Mouse (Mus musculus) heart, embryonic 13.5 days (tissue): ENCODE data around the gene Prss50. TPM values are rescaled to one million over a fixed set of nuclear protein-coding genes. Genes with fewer than 3 reads are reported as not detected.

Experiments
- ATAC-seq: fragments of 200-750 bp; cut with Nextera tagmentation; 2 replicates; pipeline ENCODE4 v1.8.0; 2017; ENCODE audit warnings: moderate TSS enrichment; ENCODE audit not compliant: insufficient number of reproducible peaks, low FRiP score, low TSS enrichment; ENCODE audit errors: extremely low read depth
- H3K27ac ChIP-seq: fragments of 300-500 bp; sonication (generic); replicated peaks from 2 replicates; pipeline ENCODE4 v1.5.1; 2015; ENCODE audit warnings: moderate library complexity, mild to moderate bottlenecking, inconsistent platforms
- H3K27me3 ChIP-seq: fragments of 300-500 bp; sonication (generic); replicated peaks from 2 replicates; pipeline ENCODE4 v1.6.1; 2015; ENCODE audit warnings: mild to moderate bottlenecking, inconsistent platforms
- H3K36me3 ChIP-seq: fragments of 300-500 bp; sonication (generic); 2 replicates; pipeline ENCODE4 v1.6.1; 2015; ENCODE audit warnings: mild to moderate bottlenecking, inconsistent platforms
- H3K4me1 ChIP-seq: fragments of 300-500 bp; sonication (generic); 2 replicates; pipeline ENCODE4 v1.6.1; 2015; ENCODE audit warnings: inconsistent platforms
- H3K4me2 ChIP-seq: fragments of 300-500 bp; sonication (generic); 2 replicates; pipeline ENCODE4 v1.6.1; 2015; ENCODE audit warnings: inconsistent platforms, mild to moderate bottlenecking, moderate library complexity
- H3K4me3 ChIP-seq: fragments of 300-500 bp; sonication (generic); 2 replicates; pipeline ENCODE4 v1.5.1; 2015; ENCODE audit warnings: moderate library complexity, mild to moderate bottlenecking, inconsistent platforms
- H3K9ac ChIP-seq: fragments of 300-500 bp; sonication (generic); 2 replicates; pipeline ENCODE4 v1.6.1; 2015; ENCODE audit warnings: inconsistent platforms, mild to moderate bottlenecking, moderate library complexity
- H3K9me3 ChIP-seq: fragments of 300-500 bp; sonication (generic); 2 replicates; pipeline ENCODE4 v1.6.1; 2016; ENCODE audit warnings: inconsistent platforms
- WGBS: fragments of 180-500 bp; shearing (Covaris S2); methylation state at CpG from one replicate; pipeline ENCODE4 v1.1.7; 2015; ENCODE audit warnings: mixed read lengths; 5-methylcytosine and 5-hydroxymethylcytosine counted together
- polyA plus RNA-seq: library from polyadenylated mRNA; unstranded; fragments of >200 nt; fragmentation: Nextera tagmentation; extraction: Ambion mirVana; gene quantifications from 2 replicates; pipeline ENCODE4 v1.2.1, GENCODE M21; 2015

Gene Prss50
- polyA plus RNA-seq, 1 experiment from 2014 or later = 0.13 TPM

GRCm38 (mm10) chr9:110908631-110909016 is 50.9 kb downstream of the Prss50 start:
- no peaks in the 10 kb centered on the region for H3K36me3 ChIP-seq
- H3K4me1 ChIP-seq = no peaks in the 10 kb centered on the region
- WGBS = 85% methylated on average over 3 of the region's 3 CpGs
- H3K4me3 ChIP-seq = no peak overlapping the region
- ATAC-seq = no peak
- peaks cover 4% of the 10 kb centered on the region; the same call in 1 of the 2 replicates for H3K9me3 ChIP-seq
- H3K9ac ChIP-seq = no peak overlapping the region
- H3K27me3 ChIP-seq = no peaks in the 10 kb centered on the region
- H3K27ac ChIP-seq = no peak overlapping the region
- H3K4me2 ChIP-seq = no peak overlapping the region

- Histone ChIP-seq H3K4me1 (no peaks in the 10 kb centered on the region), H3K9me3 (peaks cover 4% of the 10 kb centered on the region; the same call in 1 of the 2 replicates), H3K36me3 (no peaks in the 10 kb centered on the region), H3K4me2 (no peak overlapping the region), H3K9ac (no peak overlapping the region), H3K4me3 (no peak overlapping the region), H3K27ac (no peak overlapping the region), H3K27me3 (no peaks in the 10 kb centered on the region)
- no peak for ATAC-seq
- WGBS = 64% methylated on average over 6 of the region's 6 CpGs
Observed at GRCm38 (mm10) chr9:110909371-110909967, 51.7 kb downstream of the Prss50 start.

Other genes with a start within 250 kb of the Prss50 start
- 23.4 and 25.6 TPM in 2 replicates for gene Nradd, start 233.5 kb upstream of the Prss50 start, polyA plus RNA-seq
- 1.3 and 1.8 TPM in 2 replicates for gene Nbeal2, start 203.8 kb upstream of the Prss50 start, polyA plus RNA-seq
- gene Ccdc12, start 201.5 kb upstream of the Prss50 start, polyA plus RNA-seq = 119 and 136 TPM in 2 replicates
- 3,771 and 4,285 TPM in 2 replicates for gene Myl3, start 116.1 kb upstream of the Prss50 start, polyA plus RNA-seq
- gene Pth1r, start 110.8 kb upstream of the Prss50 start, polyA plus RNA-seq = 31.2 and 33.3 TPM in 2 replicates
- 0.11 TPM in 1 of 2 replicates, not detected in the other for gene Prss42, start 59.8 kb upstream of the Prss50 start, polyA plus RNA-seq
- not detected in 2 replicates for gene Prss44, start 44.0 kb upstream of the Prss50 start, polyA plus RNA-seq
- not detected in 2 replicates for gene Prss43, start 31.3 kb upstream of the Prss50 start, polyA plus RNA-seq
- gene Prss45, start 23.4 kb upstream of the Prss50 start, polyA plus RNA-seq = not detected in 2 replicates
- not detected in 2 replicates for gene Prss46, start 13.5 kb upstream of the Prss50 start, polyA plus RNA-seq
- 0.88 and 0.97 TPM in 2 replicates for gene Als2cl, start 21.9 kb downstream of the Prss50 start, polyA plus RNA-seq
- 0.16 and 0.20 TPM in 2 replicates for gene Tmie, start 22.1 kb downstream of the Prss50 start, polyA plus RNA-seq
- not detected in 2 replicates for gene Fam240a, start 58.9 kb downstream of the Prss50 start, polyA plus RNA-seq
- gene Tdgf1, start 88.2 kb downstream of the Prss50 start, polyA plus RNA-seq = not detected in 2 replicates
- 2.3 and 2.6 TPM in 2 replicates for gene Lrrc2, start 93.6 kb downstream of the Prss50 start, polyA plus RNA-seq
- gene Rtp3, start 132.6 kb downstream of the Prss50 start, polyA plus RNA-seq = 0.05 and 0.57 TPM in 2 replicates
- 1.1 TPM in 2 replicates for gene Ltf, start 161.3 kb downstream of the Prss50 start, polyA plus RNA-seq
- 2.5 and 2.8 TPM in 2 replicates for gene Ccrl2, start 199.6 kb downstream of the Prss50 start, polyA plus RNA-seq